Mouse (Mus musculus): ENCODE data around the gene Dchs2. TPM values are rescaled to one million over a fixed set of nuclear protein-coding genes. Genes with fewer than 3 reads are reported as not detected.
A peak's percentile ranks its signal among the peaks of the same experiment; 100 is the strongest.

Gene Dchs2
- polyA plus RNA-seq, 1 experiment from 2014 or later, result 0.21 TPM

DNA sequence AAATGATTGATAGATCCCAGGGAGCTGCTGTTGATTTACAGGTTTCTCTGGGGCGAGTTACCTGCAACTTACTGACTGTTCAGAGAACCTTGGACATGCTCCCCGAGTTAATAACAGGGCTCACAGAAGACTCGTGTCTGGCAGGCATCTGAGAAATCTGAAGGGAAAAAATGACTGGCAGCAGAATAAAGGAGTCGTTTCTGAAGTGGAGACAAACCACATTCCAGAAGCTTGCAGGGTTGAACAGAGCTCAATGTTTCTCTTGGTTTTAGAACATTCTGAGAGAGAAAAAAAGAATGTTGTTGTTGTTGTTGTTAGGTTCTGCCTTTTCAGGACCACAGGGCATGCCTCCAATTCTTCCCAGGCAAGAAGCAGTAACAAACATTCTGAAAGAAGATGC, 131.7 kb downstream of the Dchs2 start:
- no peak for ATAC-seq (ENCODE audit: low read depth)
- H3K4me3 ChIP-seq (ENCODE audit: low read length), result no peak overlapping the region
- no peaks in the 10 kb centered on the region for H3K9me3 ChIP-seq (ENCODE audit: control insufficient read depth, low read length)
- H3K4me2 ChIP-seq (ENCODE audit: low read depth, low read length), result no peak overlapping the region
- H3K27me3 ChIP-seq (ENCODE audit: control insufficient read depth, insufficient read depth, low read depth, low read length), result no peaks in the 10 kb centered on the region
- H3K4me1 ChIP-seq (replicated peaks; ENCODE audit: control insufficient read depth, insufficient read depth, low read length), result no peaks in the 10 kb centered on the region
- H3K9ac ChIP-seq (ENCODE audit: low read length), result no peak overlapping the region
- 37% methylated on average over 4 of the region's 4 CpGs for WGBS
- no peaks in the 10 kb centered on the region for H3K36me3 ChIP-seq (ENCODE audit: control insufficient read depth, insufficient read depth, low read length)
- no peak overlapping the region for H3K27ac ChIP-seq (ENCODE audit: low read length)

DNA sequence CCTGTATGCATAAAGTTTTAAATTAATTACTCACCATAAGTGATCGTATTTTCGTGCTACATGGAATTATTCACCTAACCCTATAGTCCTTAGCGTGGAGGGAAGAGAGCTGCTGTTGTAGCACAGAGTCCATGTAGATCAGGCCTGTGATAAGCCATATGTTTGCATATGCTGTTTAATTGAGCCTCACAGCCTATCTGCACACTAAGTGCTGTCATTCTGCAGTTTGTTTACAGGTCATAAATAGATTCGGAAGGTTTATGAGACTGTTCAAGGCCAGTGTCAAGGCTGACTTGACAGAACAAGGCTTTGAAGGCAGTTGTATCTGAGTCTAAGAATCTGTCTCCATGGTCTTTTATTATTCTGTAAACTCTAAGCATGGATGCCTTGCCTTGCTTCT, 138.3 kb downstream of the Dchs2 start:
- H3K9me3 ChIP-seq (ENCODE audit: control insufficient read depth, low read length), result no peaks in the 10 kb centered on the region
- no peak for ATAC-seq (ENCODE audit: low read depth)
- H3K4me3 ChIP-seq (ENCODE audit: low read length), result no peak overlapping the region
- H3K36me3 ChIP-seq (ENCODE audit: control insufficient read depth, insufficient read depth, low read length), result no peaks in the 10 kb centered on the region
- no peaks in the 10 kb centered on the region for H3K4me1 ChIP-seq (replicated peaks; ENCODE audit: control insufficient read depth, insufficient read depth, low read length)
- H3K27ac ChIP-seq (ENCODE audit: low read length), result no peak overlapping the region
- no peaks in the 10 kb centered on the region for H3K27me3 ChIP-seq (ENCODE audit: control insufficient read depth, insufficient read depth, low read depth, low read length)
- no peak overlapping the region for H3K4me2 ChIP-seq (ENCODE audit: low read depth, low read length)
- 73% methylated on average over 4 of the region's 4 CpGs for WGBS
- H3K9ac ChIP-seq (ENCODE audit: low read length), result no peak overlapping the region

DNA sequence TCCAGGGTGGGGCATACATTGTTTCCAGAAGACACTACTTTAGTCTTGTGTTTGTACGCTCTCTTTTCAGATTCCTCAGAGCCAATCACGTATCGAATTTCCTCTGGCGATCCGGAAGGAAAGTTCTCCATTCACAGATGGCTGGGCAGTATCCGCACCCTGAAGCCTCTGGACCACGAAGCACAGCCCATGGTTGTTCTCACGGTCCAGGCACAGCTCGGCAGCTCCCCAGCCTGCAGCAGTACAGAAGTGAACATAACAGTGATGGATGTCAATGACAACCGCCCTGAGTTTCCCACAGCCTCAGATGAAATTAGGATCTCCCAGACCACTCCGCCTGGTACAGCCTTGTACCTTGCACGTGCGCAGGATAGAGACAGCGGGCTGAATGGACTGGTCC, 142.5 kb downstream of the Dchs2 start:
- no peak for ATAC-seq (ENCODE audit: low read depth)
- Histone ChIP-seq H3K4me2 (ENCODE audit: low read depth, low read length) (no peak overlapping the region), H3K27ac (ENCODE audit: low read length) (no peak overlapping the region), H3K36me3 (ENCODE audit: control insufficient read depth, insufficient read depth, low read length) (no peaks in the 10 kb centered on the region), H3K4me3 (ENCODE audit: low read length) (no peak overlapping the region), H3K9me3 (ENCODE audit: control insufficient read depth, low read length) (no peaks in the 10 kb centered on the region), H3K9ac (ENCODE audit: low read length) (no peak overlapping the region), H3K27me3 (ENCODE audit: control insufficient read depth, insufficient read depth, low read depth, low read length) (no peaks in the 10 kb centered on the region), H3K4me1 (replicated peaks; ENCODE audit: control insufficient read depth, insufficient read depth, low read length) (no peaks in the 10 kb centered on the region)
- 85% methylated on average over 14 of the region's 14 CpGs for WGBS

DNA sequence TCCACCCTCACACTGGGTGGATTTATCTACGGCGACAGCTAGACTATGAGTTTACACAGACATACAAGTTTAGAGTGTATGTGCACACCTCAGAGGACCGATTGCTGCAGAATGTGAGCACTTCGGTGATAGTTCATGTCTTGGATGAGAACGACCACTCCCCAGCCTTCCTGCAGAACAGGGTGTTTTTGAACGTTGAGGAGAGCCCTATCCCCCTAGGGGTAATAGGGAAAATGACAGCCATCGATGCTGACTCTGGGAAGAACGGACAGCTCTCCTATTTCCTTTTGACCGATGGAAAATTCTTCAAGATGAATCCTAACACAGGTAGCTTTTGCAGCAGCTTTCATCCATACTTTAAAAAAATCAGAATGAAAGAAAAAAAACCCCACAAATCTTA, 143.2 kb downstream of the Dchs2 start:
- Histone ChIP-seq H3K4me3 (ENCODE audit: low read length) (no peak overlapping the region), H3K4me2 (ENCODE audit: low read depth, low read length) (no peak overlapping the region), H3K27ac (ENCODE audit: low read length) (no peak overlapping the region), H3K36me3 (ENCODE audit: control insufficient read depth, insufficient read depth, low read length) (no peaks in the 10 kb centered on the region), H3K27me3 (ENCODE audit: control insufficient read depth, insufficient read depth, low read depth, low read length) (no peaks in the 10 kb centered on the region), H3K4me1 (replicated peaks; ENCODE audit: control insufficient read depth, insufficient read depth, low read length) (no peaks in the 10 kb centered on the region), H3K9me3 (ENCODE audit: control insufficient read depth, low read length) (no peaks in the 10 kb centered on the region), H3K9ac (ENCODE audit: low read length) (no peak overlapping the region)
- ATAC-seq (ENCODE audit: low read depth), result no peak
- 56% methylated on average over 9 of the region's 9 CpGs for WGBS

DNA sequence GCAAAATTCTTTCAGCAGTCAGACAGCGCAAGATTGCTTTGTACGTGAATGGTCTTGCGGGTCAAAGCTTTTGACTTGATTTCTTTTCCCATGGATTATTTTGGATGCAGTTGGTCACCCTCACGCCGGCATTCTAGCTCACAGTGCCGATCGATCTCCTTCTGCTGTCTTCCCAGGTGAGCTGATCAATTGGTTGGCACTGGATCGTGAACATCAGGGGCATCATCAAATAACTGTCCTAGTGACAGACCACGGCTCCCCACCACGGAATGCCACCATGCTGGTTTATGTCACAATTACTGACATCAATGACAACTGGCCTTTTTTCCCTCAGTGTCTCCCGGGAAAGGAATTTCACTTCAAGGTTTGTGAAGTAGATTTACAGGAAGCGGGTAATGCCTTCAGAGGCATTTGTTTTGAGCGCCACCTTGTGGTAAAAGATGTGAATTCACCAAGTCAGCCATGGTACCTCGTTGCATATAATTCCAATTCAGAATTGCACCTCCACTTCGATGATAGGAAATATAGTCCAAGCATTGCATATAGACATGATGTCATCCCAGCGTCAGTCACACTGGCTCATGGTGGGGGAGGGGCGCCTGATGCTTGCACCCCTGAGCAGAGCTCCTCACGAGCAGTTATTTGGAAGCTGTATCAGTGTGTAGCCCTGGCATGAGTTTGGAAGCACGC, 146.0 kb downstream of the Dchs2 start:
- Histone ChIP-seq H3K27ac (ENCODE audit: low read length) (no peak overlapping the region), H3K27me3 (ENCODE audit: control insufficient read depth, insufficient read depth, low read depth, low read length) (no peaks in the 10 kb centered on the region), H3K4me1 (replicated peaks; ENCODE audit: control insufficient read depth, insufficient read depth, low read length) (no peaks in the 10 kb centered on the region), H3K4me3 (ENCODE audit: low read length) (no peak overlapping the region), H3K36me3 (ENCODE audit: control insufficient read depth, insufficient read depth, low read length) (no peaks in the 10 kb centered on the region), H3K9me3 (ENCODE audit: control insufficient read depth, low read length) (no peaks in the 10 kb centered on the region), H3K9ac (ENCODE audit: low read length) (no peak overlapping the region), H3K4me2 (ENCODE audit: low read depth, low read length) (peak overlapping the region; percentile 46)
- 36% methylated on average over 19 of the region's 19 CpGs for WGBS
- peak; percentile 71 for ATAC-seq (ENCODE audit: low read depth)

DNA sequence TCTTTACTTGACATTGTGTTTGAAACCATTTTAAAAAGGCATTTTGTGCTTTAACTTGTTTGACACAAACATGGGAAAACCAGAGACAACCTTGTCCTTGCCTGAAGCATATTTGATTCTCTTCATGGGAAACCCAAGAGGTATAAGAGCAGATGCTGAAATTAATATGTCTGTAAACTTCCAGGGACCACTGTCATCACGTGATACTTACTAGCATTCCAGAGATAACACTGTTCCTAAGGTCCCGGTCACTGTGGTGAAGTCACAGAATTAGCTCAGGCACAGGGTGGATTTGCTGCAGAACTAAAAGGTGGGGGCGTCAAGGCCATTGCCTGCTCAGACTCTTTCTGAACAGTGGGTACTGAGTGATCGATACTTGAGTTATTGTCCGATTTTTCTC, 148.0 kb downstream of the Dchs2 start:
- no peak overlapping the region for H3K9ac ChIP-seq (ENCODE audit: low read length)
- H3K9me3 ChIP-seq (ENCODE audit: control insufficient read depth, low read length), result no peaks in the 10 kb centered on the region
- 40% methylated on average over 5 of the region's 5 CpGs for WGBS
- H3K4me1 ChIP-seq (replicated peaks; ENCODE audit: control insufficient read depth, insufficient read depth, low read length), result no peaks in the 10 kb centered on the region
- H3K4me3 ChIP-seq (ENCODE audit: low read length), result no peak overlapping the region
- no peak overlapping the region for H3K4me2 ChIP-seq (ENCODE audit: low read depth, low read length)
- H3K27me3 ChIP-seq (ENCODE audit: control insufficient read depth, insufficient read depth, low read depth, low read length), result no peaks in the 10 kb centered on the region
- no peaks in the 10 kb centered on the region for H3K36me3 ChIP-seq (ENCODE audit: control insufficient read depth, insufficient read depth, low read length)
- no peak for ATAC-seq (ENCODE audit: low read depth)
- no peak overlapping the region for H3K27ac ChIP-seq (ENCODE audit: low read length)

DNA sequence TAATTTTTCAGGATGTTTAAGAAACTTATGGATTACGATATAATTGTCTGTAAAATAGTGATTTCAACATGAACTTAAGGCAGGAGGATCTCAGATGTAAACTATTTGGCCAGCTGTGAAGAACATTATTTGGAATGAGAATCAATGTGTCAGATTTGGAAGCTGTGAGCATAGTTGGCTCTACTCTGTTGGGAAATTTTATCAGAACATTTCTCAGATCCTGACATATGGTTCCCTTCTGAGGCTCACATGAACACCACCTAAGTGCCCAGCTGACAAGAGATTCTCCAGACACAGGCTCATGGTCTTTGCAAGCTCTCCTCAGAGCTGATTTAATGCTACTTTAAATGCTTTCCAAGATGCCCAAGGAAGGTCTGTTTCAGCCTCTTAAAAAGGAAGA, 156.1 kb downstream of the Dchs2 start:
- peak; percentile 54; the same call in 1 of the 2 replicates for ATAC-seq (ENCODE audit: low read depth)
- Histone ChIP-seq H3K9me3 (ENCODE audit: control insufficient read depth, low read length) (no peaks in the 10 kb centered on the region), H3K36me3 (ENCODE audit: control insufficient read depth, insufficient read depth, low read length) (no peaks in the 10 kb centered on the region), H3K4me2 (ENCODE audit: low read depth, low read length) (no peak overlapping the region), H3K4me3 (ENCODE audit: low read length) (no peak overlapping the region), H3K27ac (ENCODE audit: low read length) (no peak overlapping the region), H3K4me1 (replicated peaks; ENCODE audit: control insufficient read depth, insufficient read depth, low read length) (no peaks in the 10 kb centered on the region), H3K9ac (ENCODE audit: low read length) (no peak overlapping the region), H3K27me3 (ENCODE audit: control insufficient read depth, insufficient read depth, low read depth, low read length) (no peaks in the 10 kb centered on the region)
- WGBS, result 42% methylated on average over 1 of the region's 1 CpGs

DNA sequence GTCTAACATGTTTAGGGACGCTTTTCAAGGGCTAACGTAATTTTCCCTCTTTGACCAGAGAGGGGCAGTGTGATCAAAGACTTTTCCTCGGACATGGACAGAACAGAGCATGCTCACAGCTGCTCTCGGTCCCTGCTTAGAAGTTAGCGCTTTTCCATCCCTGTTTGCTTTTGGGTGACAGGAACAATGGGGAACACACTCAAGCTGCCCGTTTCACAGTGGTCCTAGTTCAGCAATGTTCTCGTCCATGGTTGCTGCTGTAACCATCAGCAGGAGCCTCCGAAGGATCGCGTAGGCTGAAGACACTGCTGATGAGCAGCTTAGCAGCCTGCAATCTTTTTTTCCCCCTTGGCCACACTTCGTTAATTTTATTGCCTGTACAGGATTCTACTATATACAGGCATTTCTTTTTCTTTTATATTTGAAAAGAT, 159.2 kb downstream of the Dchs2 start:
- Histone ChIP-seq H3K36me3 (ENCODE audit: control insufficient read depth, insufficient read depth, low read length) (no peaks in the 10 kb centered on the region), H3K27ac (ENCODE audit: low read length) (no peak overlapping the region), H3K4me2 (ENCODE audit: low read depth, low read length) (peak overlapping the region; percentile 68), H3K9me3 (ENCODE audit: control insufficient read depth, low read length) (no peaks in the 10 kb centered on the region), H3K9ac (ENCODE audit: low read length) (peak overlapping the region; percentile 53), H3K4me1 (replicated peaks; ENCODE audit: control insufficient read depth, insufficient read depth, low read length) (no peaks in the 10 kb centered on the region), H3K27me3 (ENCODE audit: control insufficient read depth, insufficient read depth, low read depth, low read length) (no peaks in the 10 kb centered on the region), H3K4me3 (ENCODE audit: low read length) (peak overlapping the region; percentile 43)
- 7% methylated on average over 11 of the region's 11 CpGs for WGBS
- peak; percentile 78; the same call in 1 of the 2 replicates for ATAC-seq (ENCODE audit: low read depth)

DNA sequence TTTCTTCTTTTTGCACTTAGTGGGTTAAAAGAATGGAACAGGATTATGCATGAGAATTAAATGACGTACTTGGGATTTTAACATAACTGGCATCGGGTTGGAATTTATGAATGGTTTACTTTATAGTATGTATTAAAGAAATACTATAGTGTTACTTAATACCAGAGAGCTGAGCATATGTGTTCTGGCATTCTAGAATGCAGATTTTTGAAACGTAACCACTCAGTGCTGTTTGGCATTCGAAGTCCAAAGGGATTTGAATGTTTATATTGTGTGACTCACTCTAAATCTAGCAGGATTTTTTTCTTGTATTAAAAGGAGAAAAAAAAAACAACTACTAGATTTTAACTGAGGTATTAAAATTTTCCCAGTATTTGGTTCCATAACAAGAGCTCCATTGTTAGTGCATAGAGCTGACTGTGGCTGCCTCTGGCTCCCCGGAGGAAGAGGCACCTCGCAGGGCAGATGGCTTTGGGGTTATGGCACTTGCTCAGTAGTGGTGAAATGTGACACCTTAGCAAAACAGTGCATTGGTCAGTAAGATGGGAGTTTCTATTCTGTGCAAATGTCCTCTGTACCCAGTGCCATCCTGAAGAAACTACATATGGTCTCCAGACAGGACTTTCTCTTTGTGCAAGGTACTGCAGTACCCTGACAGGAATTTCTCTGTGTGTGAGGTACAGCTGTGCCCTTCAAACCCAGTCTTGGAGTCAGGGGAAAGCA, 160.5 kb downstream of the Dchs2 start:
- H3K4me3 ChIP-seq (ENCODE audit: low read length), result no peak overlapping the region
- no peaks in the 10 kb centered on the region for H3K9me3 ChIP-seq (ENCODE audit: control insufficient read depth, low read length)
- no peaks in the 10 kb centered on the region for H3K27me3 ChIP-seq (ENCODE audit: control insufficient read depth, insufficient read depth, low read depth, low read length)
- no peak for ATAC-seq (ENCODE audit: low read depth)
- H3K27ac ChIP-seq (ENCODE audit: low read length), result no peak overlapping the region
- H3K9ac ChIP-seq (ENCODE audit: low read length), result no peak overlapping the region
- WGBS, result 37% methylated on average over 6 of the region's 6 CpGs
- no peaks in the 10 kb centered on the region for H3K36me3 ChIP-seq (ENCODE audit: control insufficient read depth, insufficient read depth, low read length)
- no peak overlapping the region for H3K4me2 ChIP-seq (ENCODE audit: low read depth, low read length)
- H3K4me1 ChIP-seq (replicated peaks; ENCODE audit: control insufficient read depth, insufficient read depth, low read length), result no peaks in the 10 kb centered on the region

Measured in lung, embryonic 16.5 days (tissue).